Mouse (Mus musculus): ENCODE data around the gene Vmn1r121. TPM values are rescaled to one million over a fixed set of nuclear protein-coding genes. Genes with fewer than 3 reads are reported as not detected.
"Not testable (repeated sequence)": the region's sequence is repeated elsewhere in the genome, so short reads cannot be mapped to it uniquely, and the experiment has no call there.

The Vmn1r121 gene
- not detected in 2 replicates for polyA plus RNA-seq (2015; fragmentation: Nextera tagmentation; extraction: Ambion mirVana)

GRCm38 (mm10) chr7:21098413-21098812, at the start of gene Vmn1r121:
Gene Vmn1r121, minus strand, starts transcription at chr7:21098513.
- H3K4me2 ChIP-seq (ENCODE audit: low read depth, low read length); H3K27me3 ChIP-seq (ENCODE audit: control insufficient read depth, insufficient read depth, low read length); H3K4me1 ChIP-seq (ENCODE audit: control insufficient read depth, insufficient read depth, low read length); H3K4me3 ChIP-seq (replicated peaks; ENCODE audit: low read length); H3K36me3 ChIP-seq (ENCODE audit: control insufficient read depth, insufficient read depth, low read length); H3K9ac ChIP-seq (ENCODE audit: low read length); H3K27ac ChIP-seq (ENCODE audit: low read length); H3K9me3 ChIP-seq (replicated peaks; ENCODE audit: control insufficient read depth, low read length); ATAC-seq (ENCODE audit: insufficient read depth, low FRiP score): not testable (repeated sequence)
- WGBS: 73% methylated on average over 4 of the region's 5 CpGs

GRCm38 (mm10) chr7:21134028-21134427, 35.7 kb upstream of the Vmn1r121 start, which contains the start of gene Vmn1r122:
Gene Vmn1r122, minus strand, starts transcription at chr7:21134128.
- 63% methylated on average over 2 of the region's 3 CpGs for WGBS
- not testable (repeated sequence) for H3K4me1 ChIP-seq (ENCODE audit: control insufficient read depth, insufficient read depth, low read length); H3K4me2 ChIP-seq (ENCODE audit: low read depth, low read length); H3K9me3 ChIP-seq (replicated peaks; ENCODE audit: control insufficient read depth, low read length); H3K36me3 ChIP-seq (ENCODE audit: control insufficient read depth, insufficient read depth, low read length); H3K27ac ChIP-seq (ENCODE audit: low read length); ATAC-seq (ENCODE audit: insufficient read depth, low FRiP score); H3K4me3 ChIP-seq (replicated peaks; ENCODE audit: low read length); H3K9ac ChIP-seq (ENCODE audit: low read length); H3K27me3 ChIP-seq (ENCODE audit: control insufficient read depth, insufficient read depth, low read length)

- ATAC-seq (ENCODE audit: insufficient read depth, low FRiP score): not testable (repeated sequence)
- 88% methylated on average over 1 of the region's 1 CpGs for WGBS
These were observed 44.6 kb downstream of the Vmn1r121 start, which contains the start of gene Vmn1r120 for GRCm38 (mm10) chr7:21053684-21054083. Gene Vmn1r120, minus strand, starts transcription at chr7:21053784.

More at GRCm38 (mm10) chr7:21053684-21054083, 44.6 kb downstream of the Vmn1r121 start, which contains the start of gene Vmn1r120:
- H3K4me1 ChIP-seq (ENCODE audit: control insufficient read depth, insufficient read depth, low read length); H3K9me3 ChIP-seq (replicated peaks; ENCODE audit: control insufficient read depth, low read length); H3K36me3 ChIP-seq (ENCODE audit: control insufficient read depth, insufficient read depth, low read length); H3K27me3 ChIP-seq (ENCODE audit: control insufficient read depth, insufficient read depth, low read length); H3K9ac ChIP-seq (ENCODE audit: low read length); H3K27ac ChIP-seq (ENCODE audit: low read length); H3K4me2 ChIP-seq (ENCODE audit: low read depth, low read length); H3K4me3 ChIP-seq (replicated peaks; ENCODE audit: low read length): not testable (repeated sequence)

Other genes with a start within 250 kb of the Vmn1r121 start
- gene Vmn1r116, start 226.3 kb downstream of the Vmn1r121 start, polyA plus RNA-seq (2015; fragmentation: Nextera tagmentation; extraction: Ambion mirVana): not detected in 2 replicates
- gene Vmn1r117, start 214.4 kb downstream of the Vmn1r121 start, polyA plus RNA-seq (2015; fragmentation: Nextera tagmentation; extraction: Ambion mirVana): not detected in 2 replicates
- not detected in 2 replicates for gene Vmn1r118, start 186.2 kb downstream of the Vmn1r121 start, polyA plus RNA-seq (2015; fragmentation: Nextera tagmentation; extraction: Ambion mirVana)
- not detected in 2 replicates for gene Vmn1r119, start 86.1 kb downstream of the Vmn1r121 start, polyA plus RNA-seq (2015; fragmentation: Nextera tagmentation; extraction: Ambion mirVana)
- gene Vmn1r120, start 44.7 kb downstream of the Vmn1r121 start, polyA plus RNA-seq (2015; fragmentation: Nextera tagmentation; extraction: Ambion mirVana): not detected in 2 replicates
- gene Vmn1r122, start 35.6 kb upstream of the Vmn1r121 start, polyA plus RNA-seq (2015; fragmentation: Nextera tagmentation; extraction: Ambion mirVana): not detected in 2 replicates
- not detected in 2 replicates for gene Vmn1r123, start 63.7 kb upstream of the Vmn1r121 start, polyA plus RNA-seq (2015; fragmentation: Nextera tagmentation; extraction: Ambion mirVana)
- not detected in 2 replicates for gene Gm5157, start 91.9 kb upstream of the Vmn1r121 start, polyA plus RNA-seq (2015; fragmentation: Nextera tagmentation; extraction: Ambion mirVana)
- gene Vmn1r124, start 162.1 kb upstream of the Vmn1r121 start, polyA plus RNA-seq (2015; fragmentation: Nextera tagmentation; extraction: Ambion mirVana): not detected in 2 replicates
- not detected in 2 replicates for gene Vmn1r125, start 173.7 kb upstream of the Vmn1r121 start, polyA plus RNA-seq (2015; fragmentation: Nextera tagmentation; extraction: Ambion mirVana)
- not detected in 2 replicates for gene Vmn1r126, start 203.0 kb upstream of the Vmn1r121 start, polyA plus RNA-seq (2015; fragmentation: Nextera tagmentation; extraction: Ambion mirVana)
- gene Vmn1r127, start 221.3 kb upstream of the Vmn1r121 start, polyA plus RNA-seq (2015; fragmentation: Nextera tagmentation; extraction: Ambion mirVana): not detected in 2 replicates